Mouse (Mus musculus) kidney, adult 11 months (tissue): ENCODE measurements around the gene Nrxn3.

Experiments used
- DNase-seq: peaks from one replicate; pipeline ENCODE4 v3.0.0; 2022

Nrxn3 gene

DNA sequence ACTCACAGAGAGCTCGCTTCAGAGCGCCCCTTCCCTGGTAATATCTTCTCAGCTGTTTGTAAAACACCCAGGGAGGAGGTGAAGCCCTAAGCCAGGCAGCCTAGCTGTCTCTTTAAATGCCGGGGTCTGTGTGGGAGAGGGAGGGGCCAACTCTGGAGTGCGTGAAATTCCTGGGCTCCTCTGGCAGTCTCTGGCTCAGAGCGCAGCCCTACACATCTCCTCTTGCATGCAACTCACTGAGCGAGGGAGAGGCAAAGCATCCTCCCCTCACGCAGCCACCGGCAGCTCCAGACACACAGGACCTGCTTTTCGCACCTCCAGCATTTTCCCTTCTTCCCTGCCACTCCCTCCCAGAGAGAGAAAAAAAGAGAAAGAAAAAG lies at the start of gene Nrxn3:
Nrxn3 (plus strand) TSS at position 186 of the 380 bp plus-strand sequence.
- DNase-seq, result peak; percentile 12

DNA sequence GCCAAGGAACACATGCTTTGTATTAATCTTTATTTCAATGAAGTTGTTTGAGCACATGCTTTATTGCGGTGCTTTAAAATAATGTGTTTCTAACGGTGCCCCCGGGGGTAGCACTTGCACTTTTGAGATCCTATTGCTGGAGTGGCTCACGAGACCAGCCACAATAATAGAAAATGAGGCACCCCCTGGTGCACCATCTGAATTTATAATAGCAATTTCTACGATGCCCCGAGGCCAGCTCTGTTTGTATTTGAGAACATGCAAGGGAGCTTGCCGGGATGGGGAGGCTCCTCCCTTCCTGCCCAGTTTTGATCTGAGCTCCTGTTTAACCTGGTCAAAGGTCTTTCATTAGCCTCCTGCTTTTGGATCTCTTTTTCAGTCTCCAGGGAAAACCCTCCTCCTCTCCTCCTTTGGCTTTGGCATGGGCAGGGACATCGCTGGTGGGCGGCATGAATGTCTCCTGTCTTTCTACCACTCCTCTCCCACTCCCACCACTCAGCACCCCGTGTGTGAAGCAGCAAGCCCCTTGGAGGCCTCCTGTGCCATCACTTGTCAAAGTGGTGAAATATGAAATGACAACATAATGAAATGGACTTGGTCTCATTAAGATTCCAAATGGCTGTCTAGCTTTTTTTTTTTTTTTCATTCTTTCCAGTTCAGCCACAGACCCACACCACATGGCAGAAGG lies 18.4 kb upstream of the Nrxn3 start:
- DNase-seq, result no peak

DNA sequence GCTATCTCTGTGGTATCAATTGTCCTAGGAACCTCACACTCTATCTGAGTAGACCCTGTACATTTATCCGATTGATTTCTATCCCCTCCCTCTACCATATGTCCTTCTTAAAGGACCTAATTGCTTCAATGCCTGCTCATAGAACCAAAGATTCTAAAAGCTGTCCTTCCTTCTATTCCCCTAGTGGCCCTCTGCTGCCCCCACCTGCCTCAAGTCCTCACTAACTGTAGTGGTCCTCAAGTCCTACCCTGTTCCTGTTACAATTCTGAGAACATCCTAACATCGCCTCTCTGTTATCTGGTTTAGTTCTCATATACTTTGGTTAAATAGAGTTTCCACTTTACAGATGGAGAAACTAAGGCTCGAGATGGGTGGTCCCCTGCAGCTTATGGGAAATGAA lies 16.7 kb upstream of the Nrxn3 start:
- no peak for DNase-seq

DNA sequence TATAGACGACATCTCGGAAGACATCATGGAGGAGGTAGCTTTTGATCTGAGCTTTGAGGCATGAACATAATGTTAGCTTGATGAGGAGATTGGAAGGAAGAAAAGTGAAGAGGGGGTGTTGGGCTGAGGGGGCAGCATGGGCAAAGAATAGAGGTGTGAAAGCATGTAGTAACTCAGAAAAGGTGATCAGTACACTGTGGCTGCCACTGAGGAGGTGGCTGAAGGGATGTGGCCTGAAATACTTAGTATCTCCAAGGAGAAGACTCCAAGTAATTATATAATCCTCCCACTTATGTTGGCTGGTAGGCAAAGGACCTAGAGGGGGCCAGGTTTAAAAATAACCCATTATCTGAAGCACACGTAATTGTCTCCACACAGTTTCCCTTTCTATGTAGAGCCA lies 14.9 kb upstream of the Nrxn3 start:
- no peak for DNase-seq

DNA sequence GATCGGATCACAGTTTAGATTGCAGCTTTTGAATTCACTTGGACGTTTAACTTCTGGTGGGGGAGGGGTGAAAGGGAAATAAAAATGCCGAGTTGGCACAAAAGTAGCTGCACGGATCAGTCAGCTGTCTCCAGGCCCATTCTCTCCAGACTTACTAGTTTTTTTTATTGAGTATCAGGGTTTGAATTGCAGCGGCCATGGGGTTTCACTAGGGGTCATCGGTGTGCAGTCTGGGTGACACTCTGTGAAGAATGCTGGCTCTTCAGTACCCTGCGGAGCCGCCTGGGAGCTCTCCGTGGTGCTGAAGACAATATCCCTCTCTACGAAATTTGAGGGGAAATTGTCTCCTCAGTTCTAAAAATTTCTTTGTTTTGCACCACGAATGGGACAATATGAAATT lies 13.5 kb upstream of the Nrxn3 start:
- DNase-seq, result peak; percentile 26

DNA sequence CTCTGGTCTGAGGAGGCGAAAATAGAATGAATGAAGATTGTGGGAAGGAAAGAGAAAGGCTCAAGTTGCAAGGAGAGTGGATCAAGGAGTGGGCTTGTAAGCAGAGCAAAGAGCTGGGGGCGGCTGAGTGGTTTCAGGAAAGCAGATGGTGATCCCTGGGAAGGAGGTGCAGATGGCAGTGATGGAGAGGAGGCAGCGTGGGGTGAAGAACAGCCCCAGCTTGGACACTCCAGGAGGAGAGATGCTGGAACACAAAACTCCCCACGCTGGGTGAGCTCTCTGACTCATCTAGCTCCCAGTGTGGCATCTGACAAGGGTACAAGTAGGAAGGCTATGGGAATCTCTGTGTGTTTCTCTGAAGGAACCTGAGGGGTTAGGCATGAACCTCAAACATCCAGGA lies 9.2 kb upstream of the Nrxn3 start:
- no peak for DNase-seq

DNA sequence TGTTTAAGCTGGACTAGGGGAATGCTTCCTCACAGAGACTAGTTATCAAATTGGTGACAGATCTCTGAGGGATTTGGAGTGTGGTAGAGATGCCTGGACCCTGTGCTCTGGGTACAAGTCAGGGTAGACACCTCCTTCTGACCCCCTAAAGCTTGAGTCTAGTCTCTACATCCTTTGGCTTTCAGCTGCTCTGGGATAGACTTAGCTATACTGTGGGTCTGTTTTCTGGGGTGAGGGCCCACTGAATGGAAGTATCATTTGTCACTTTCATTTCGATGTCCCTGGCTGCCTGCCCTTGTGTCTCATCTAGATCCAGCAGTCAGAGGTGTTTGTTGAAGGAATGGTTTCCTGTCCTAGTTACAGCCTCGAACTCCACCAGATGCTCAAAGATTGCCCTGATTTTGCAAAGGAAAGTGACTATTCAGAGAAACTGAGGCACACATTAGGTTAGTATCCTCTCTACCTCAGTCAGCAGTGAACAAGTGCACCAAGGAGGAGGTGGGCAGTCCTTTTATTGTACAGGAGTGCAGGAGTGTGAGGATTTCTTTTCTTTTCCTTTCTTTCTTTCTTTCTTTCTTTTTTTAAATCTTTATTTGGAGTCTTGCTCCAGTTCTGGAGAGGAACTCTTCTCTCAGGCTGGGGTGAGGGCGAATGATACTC lies 515 bp upstream of the Nrxn3 start:
- DNase-seq, result no peak

DNA sequence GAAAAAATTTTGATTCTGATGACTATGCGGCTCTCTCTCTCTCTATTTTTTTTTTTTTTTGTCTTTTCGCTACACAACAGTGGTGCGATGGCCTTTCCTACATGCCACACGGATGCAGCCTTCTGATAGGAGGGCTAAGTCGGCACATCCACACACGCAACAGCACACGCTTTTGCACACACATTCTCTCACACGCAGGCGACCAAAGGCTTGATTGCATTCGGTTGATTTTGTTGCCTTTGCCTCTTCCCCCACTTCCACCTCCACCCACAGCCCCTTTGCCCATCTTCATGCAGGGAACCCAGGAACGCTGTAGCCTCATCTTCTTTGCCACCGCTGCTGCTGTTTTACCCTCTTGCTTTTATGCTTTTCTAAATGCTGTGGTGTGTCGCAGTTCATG lies 3.6 kb downstream of the Nrxn3 start:
- DNase-seq, result no peak

DNA sequence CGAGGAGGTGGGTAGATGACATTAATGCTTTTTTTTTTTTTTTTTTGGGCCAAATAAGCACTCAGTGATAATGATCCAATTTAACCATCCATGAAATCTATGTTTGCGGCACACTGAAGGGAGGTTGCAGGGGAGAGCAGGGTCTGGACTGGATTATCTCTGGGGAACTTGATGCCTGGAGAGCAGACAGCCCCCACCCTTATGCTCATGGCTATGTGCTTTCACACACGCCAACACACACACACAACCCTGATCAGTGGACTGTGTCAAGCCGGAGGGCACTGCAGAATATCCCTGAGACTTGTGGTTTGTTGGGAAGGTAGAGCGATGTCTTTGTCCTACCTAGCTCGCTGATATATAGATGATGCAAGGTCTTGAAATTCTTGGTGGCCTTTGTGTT lies 4.1 kb downstream of the Nrxn3 start:
- no peak for DNase-seq

DNA sequence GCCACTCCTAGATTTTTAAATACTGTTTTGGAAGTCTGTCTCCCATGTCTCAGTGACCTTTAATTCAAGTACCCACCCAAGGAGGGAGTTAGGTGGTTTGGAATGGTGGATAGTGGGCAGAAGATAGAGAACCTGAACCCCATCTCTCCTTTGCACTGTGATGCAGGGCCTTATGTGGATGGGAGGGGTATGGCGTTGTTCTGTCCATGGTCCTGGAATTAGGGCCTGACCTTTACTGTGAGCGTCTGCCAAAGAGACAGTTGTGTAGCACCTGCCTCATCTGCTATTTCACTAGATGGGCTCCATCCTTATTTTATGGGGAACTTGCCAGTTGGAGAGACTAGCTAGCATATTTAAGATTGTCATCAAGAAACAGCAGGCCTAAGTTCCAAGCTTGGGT lies 8.0 kb downstream of the Nrxn3 start:
- DNase-seq, result no peak

DNA sequence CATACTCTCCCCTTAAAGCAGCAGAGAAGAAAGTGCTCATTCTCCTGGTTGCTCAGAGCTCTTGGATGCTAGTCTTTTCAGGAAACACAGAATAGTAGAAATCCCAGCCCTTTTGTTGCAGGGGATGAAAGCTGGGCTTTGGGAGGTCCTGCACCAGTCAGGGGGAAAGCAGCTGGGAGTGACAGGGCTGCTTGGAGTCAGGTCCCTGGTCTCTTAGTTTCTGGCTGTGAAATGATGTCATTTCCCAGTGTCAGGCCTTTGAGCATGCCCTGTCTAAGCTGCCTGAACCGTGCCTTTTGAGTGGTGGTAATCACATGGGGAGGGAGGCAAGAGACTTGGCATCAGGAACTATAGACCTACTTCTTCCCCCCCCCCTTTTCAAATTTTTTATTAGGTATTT lies 12.4 kb downstream of the Nrxn3 start:
- no peak for DNase-seq

DNA sequence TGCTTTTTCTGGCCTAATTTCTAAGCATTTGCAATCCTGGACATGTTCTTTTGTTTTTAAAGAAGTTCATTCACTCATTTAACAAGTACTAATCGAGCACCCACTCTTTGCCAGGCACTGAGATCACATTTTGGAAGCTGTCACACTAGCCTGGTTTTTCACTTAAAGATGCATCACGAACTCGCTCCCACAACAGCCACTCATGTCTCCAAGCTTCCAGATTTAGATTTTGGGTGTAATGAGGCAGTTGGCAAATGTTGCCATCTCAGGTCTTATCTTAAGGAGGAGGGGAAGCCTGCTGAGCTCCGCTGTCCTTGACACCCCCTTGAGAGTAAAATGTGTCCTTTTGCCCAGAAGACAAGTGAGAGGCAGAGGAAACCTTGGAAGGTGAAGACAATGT lies 14.4 kb downstream of the Nrxn3 start:
- DNase-seq, result no peak

DNA sequence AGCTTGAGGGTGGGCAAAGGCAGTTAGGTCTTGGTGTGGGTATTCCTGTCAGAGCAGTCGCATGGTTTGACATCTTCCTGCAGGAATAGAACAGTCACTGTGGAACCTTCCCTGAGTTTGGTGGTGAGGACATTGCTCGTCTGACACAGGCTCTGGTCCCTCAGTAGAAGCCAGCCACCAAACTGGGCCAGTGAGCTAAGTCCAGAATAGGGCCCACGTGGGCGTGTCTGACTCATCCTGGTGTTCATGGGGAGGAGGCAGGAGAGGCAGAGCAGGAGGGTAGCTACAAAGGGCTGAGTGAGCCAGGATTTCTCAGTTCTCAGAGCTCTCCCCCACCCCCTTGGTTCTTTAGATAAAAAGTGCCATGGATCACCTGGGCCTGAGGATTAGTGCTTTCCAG lies 15.9 kb downstream of the Nrxn3 start:
- DNase-seq, result no peak

DNA sequence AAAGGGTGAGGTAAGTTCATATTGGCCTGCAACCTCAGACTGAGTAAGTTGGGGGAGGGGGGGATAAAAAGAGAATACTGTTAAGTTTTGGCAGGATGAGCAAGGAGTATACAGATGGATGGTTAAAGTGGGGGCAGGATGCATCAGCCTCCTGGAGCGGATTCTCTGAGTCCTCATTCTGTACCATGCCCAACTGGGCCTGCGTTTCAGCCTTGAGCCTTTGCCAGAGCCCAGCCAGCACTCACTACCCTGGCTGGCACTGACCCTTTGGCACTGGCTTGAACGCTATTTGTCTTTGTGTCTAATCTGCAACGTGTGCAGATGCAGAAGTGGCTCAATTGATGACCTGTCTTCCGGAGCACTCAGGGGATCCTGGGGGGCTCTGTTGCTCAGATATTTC lies 24.1 kb downstream of the Nrxn3 start:
- DNase-seq, result no peak

DNA sequence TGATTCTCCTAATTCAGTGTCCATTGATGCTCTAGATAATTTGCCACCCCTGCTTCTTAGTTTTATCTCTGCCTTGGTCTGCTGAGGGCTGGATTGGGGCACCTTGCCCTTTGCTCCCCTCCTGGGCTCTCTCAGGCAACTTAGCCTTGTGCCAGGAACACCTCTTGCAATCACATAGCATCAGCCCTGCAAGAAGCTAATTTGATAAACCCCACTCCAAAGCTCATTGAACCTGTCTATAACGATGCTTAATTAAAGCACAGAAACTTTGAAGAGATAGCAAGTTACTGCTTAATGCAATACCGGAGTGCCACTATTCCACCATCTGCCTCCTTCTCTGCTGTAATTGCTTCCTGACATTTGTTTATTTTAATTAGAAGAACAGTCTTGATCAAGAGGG lies 42.1 kb downstream of the Nrxn3 start:
- DNase-seq, result no peak

DNA sequence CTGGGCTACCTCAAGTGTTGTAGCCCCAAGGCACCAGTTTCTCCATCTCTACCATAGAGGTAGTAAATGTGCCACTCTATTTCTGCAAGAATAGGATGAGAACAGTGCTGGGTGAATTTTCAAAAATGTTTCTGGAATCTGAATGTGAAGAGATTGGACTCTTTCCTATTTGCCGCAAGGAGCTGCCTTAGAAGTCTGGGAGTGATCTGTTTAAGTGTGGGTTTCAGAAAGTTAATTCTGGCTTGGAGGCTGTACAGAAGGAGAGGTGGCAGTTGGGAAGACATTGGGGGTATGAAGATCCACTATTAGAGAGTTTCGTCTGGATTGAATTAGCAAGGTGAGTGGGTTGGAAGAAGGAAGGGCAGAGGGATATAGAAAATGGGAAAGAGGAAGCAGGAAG lies 52.0 kb downstream of the Nrxn3 start:
- no peak for DNase-seq

DNA sequence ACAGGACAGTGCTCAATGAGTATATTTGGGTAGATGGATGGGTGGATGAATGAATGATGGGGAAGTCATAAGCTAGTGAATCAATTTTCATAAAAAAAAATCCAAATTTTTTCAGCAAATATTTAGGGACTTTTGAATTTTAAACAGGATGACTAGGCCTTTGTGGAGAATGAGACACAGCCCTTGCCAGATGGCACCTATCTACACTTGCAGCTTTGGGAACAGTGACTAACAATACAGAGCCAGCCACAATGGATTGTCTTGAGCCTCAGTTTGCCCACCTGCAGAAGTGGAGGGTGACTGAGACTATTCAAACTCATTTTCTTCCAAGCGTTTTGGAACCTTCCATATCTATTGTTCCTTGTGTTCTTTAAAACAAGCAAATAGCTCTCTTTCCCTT lies 55.4 kb downstream of the Nrxn3 start:
- DNase-seq, result no peak

DNA sequence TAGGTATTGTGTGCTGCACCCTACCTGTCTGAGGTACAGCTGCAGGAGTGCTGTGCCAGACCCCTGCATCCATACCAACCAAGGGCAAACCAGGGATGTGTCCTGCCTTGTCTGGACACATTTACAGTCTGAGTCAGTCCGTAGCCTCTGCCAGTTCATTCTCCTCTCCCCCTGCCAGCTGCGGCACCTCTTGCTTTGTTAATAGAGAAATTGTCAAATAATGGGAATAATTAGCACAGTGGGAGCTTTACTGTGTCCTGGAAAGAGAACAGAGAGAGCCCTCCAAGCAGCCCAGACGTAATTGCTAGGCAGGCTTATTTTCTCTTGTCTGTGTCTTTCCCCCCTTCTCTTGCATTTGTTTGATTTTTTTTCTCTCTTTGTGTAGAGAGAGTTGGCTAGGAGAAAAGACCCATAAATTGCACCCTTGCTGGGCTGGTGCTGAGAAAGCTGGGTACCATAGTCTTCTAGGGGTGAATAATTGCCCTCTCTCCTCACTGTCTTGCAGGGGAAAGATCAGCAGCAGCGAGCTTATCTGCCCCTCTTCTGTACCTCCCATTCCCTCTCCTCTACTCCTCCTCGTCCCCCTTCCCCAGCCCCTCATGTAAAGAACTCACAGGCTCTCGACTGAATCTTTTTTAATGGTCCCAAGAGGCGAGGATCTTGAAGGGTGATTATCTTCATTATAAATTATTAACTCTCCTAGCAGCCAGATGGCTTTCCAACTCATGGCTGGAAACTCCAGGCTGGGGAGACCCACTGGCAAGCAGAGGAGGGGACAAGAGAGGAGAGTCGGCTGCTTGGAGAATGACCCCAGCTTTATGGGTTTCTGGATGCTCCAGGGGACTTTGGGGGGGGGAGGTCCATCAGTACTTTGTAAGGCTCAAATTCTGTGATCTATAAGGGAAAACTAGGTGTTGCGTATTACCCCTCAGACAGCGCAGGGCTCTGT lies 61.8 kb downstream of the Nrxn3 start:
- DNase-seq, result no peak

DNA sequence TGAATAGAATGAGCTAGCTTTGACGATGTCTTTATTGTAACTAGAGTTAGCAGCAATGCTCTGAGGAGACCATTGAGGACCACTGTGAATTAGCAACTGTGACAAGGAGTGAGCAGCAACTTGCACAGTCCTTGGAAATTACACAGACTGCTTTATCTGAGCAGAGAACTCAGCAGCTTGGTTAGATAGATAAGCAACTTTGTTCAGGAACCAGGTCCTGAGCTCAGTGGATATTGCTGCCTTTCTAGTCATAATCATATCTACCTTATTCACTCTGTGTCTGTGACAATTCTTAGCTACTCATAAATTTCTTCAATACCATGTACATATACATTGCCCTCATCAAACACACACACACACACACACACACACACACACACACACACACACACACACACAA lies 70.6 kb downstream of the Nrxn3 start:
- DNase-seq, result no peak

DNA sequence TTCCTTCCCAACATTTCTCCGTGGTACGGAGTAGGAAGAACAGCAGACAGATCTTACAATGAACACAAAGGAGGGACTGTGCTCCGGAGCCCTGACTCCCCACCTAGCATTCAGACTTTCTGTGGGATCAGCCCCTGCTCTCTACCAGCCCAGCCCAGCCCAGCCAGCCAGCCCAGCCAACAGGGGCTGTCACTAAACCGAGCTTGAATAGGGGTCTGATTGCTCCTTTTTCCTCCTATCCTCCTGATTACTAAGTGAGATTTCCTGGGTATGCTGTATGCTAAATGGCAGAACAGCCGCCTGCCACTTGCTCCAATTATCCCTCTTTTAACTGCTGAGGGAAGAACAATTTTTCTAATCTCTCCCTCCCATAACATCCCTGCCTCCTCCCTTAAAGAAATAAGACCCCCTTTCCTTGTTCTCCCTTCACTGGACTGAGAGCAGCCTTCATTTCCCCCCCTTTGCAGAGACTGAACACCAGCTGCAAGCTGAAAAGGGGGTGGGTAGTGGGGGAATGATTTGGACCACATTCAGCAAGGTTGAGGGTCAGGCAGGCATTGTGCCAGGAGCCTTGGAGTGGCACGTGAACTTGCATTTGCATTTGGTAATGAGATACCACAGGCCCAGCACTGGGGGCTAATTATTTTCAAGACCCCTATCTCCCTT lies 78.4 kb downstream of the Nrxn3 start:
- DNase-seq, result no peak

DNA sequence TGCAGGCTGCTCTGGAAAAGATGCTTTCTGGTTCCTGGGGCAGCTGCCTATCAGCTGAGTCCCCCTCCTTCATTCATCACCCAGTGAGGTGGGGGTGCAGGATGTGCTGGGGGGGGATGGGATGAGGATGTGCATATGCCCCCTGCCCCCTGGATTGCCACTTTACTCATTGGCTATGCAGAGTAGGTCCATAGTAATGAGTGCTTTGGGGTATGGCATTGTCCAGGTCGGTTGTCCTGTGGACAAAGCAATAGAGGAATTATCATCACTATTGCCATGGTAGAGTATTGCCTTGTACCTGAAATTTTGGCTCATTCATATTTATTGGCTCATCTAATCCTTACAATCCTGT lies 79.0 kb downstream of the Nrxn3 start:
- no peak for DNase-seq

DNA sequence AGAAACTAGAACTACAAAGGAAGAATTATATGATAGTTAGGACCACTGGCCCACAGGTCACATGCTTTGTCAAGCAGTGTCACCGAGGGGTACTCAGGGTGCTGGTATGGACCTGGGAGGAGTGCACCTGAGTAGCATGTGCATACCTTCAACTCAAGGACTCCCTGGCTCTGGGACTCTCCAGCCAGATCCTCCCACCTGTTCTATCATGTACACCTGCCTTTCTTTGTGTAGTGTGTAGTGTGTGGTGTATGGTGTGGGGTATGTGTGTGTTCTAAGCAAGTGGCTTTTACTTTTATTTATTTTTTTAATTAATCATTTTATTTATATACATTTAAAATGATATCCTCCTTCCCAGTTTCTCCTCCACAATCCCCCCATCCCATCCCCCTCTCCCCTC lies 86.3 kb downstream of the Nrxn3 start:
- DNase-seq, result no peak

DNA sequence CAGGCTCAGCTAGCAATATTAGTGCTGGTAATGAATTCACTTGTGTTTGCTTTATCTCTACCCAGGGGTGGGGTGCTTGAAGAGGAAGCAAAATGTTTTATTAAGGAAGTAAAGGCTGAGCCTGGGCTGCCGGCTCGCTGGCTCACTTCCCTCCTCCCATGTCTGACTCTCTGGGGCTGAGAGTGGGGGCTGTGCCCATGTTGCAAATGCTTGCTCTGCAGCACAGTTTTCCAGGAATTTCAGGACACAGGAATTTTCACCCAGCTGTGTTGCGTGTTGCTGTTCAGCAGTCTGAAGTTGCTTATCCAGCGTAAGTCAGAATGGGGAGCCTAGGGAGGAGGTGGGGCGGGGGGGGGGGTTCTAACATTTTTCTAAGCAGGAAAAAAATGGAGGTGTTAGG lies 89.5 kb downstream of the Nrxn3 start:
- no peak for DNase-seq

DNA sequence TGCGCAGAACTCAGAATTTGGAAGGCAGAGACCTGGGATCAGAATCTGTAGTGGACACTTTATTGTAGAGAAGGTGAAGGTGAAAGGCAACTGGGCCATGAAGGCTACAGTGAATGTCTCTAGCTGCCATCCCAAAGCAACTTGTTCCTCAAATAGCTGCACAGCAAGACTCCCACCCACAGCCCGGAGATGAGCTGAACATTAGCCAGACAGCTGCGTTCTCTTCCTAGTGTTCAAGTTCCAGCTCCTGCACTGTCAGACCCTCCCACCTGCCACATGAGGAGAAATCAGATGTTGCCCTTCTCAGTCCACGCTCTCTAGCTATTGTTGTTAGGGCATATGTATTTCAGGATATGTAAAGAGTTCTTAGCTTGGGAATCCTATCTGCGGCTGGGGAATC lies 94.2 kb downstream of the Nrxn3 start:
- no peak for DNase-seq
